Mouse (Mus musculus) B cell, adult 2 months (primary cell): Measurements from ENCODE around the gene E4f1.
"Not testable (repeated sequence)": the region's sequence is repeated elsewhere in the genome, so short reads cannot be mapped to it uniquely, and the experiment has no call there.

ENCODE experiments used
- DNase-seq, 2 experiments: peaks; one replicate each; pipeline ENCODE4 v3.0.0; 2022

E4f1 gene

DNA sequence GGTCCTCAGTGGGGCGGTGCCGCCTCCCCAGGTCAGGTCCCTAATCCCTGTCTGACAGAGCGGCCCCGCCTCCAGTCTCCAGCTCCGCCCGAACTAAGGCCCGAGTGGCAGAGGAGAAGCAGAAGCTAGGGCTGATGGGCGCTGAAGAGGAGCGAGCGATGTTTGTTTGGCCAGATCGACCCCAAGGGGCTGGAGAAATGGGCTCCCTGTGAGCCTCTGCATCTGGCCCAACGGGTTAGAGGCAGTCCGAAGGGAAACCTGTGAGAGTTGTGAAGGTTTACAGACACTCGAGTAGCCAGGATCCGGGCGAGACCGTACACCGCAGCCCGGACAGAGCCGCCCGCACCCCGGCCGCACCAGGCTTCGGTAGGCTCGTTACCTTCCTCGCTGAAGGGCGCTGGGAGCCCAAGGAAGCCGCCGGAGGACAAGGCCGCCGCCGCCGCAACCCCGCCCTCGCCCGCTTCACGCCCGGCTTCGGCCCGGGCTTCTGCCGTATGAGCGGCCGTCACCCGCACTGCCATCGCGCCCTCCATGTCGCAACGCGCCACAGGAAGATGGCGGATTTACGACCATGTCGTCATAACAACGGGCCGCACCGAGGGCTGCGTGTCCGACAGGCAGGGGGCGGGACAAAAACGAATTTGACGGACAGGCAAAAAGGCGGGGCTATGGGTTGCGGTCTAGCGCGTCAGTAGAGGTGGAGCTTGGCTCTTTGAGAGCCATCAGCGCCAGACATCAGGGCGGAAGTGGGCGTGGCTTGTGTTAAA is 15.2 kb downstream of the E4f1 start:
- DNase-seq, result peak; percentile 100

DNA sequence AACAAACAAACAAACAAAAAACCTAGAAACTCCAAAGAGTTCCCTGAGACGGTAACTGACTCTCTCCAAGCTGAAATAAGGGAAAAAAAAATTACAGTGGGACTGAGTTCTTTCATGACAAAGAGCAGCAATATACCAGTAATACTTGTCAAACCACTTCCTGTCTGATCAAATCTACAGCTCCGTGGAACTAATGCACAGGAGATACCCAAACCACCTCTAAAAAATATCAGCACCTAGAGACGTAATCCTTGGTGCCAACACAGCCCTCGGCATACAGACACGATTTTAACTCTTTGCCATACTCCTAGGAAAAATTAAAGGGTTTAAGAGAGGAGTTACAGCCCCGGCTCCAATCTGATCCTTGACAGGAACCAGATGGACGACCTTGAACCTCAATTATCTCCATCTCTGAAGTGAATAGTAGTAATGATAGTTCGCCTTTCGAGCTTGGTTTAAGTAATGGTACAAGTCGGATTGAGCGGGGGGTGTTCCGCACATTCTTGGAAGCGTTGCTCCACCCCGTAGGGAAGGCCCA is 15.8 kb downstream of the E4f1 start:
- no peak for DNase-seq

DNA sequence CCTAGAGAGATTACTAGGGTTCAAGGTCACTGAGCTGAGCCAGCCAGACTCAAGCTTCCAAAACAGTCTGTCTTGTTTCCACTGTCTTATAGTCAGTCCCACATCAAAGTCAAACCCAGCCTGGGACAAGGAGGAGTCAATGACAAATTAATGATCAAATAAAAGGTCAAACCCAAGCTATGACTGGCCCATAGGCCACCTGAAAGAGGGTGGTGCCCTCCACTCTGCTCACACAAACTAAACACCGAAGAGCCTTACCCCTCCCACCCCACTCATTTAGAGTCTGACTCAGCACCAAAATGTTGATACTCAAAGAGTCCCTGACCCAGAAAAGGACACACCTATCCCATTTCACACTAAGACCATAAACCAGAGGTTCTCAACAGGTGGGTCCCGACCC is 16.7 kb downstream of the E4f1 start:
- no peak for DNase-seq

DNA sequence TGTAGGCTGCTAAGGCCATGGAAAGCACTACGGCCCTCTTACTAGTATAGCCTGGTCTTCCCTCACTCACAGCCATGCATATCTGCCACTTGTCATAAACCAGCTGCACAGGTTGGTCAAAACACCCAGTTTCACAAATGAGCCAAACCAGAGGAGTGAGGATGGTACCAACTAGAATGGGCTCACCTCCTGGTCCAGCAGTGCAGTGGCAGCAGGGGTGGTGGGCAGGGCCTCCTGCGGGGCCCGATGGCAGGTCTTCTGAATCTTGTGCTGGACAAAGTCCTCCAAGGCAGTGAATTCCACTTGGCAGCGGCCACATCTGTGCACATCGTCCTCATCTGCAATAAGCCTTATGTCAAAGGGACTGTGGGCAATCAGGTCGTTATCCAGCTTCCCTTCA is 18.9 kb downstream of the E4f1 start:
- no peak for DNase-seq

DNA sequence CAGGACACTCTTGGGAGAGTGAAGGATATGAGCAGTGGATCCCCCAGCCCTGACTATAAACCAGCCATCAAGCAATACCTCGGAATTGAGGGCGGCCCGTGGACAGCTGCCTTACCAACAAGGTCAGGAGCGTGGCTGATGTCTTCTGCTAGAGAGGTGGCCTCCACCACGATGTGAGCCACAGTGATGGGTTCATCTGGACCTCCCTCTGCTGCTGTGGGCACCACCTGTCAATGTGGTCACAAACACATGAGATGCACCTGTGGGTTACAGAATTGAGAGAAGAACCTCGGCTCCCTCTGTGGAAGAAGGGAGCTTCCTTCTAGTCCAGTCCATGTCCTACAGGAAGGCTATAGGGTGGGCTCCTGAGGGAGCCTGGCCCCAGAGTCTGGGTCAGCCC is 20.6 kb downstream of the E4f1 start:
- no peak for DNase-seq

DNA sequence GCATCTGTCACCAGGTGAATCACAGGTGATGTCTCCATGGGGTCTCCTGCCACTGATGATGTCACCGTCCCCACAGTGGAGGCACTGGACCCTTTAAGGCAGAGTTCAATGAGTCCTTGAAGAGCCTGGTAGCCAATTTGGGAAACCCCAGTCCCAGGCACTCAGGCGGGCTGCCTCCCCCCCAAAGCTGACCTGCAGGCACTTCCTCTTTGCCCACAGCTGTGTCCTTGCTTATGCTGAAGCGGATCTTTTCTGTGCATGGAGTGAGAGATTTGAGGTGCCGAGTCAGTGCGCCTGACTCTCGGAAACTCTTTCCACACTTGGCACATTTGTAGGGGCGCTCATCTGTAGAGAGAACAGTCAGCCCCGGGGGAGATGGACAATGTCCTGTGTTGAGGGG is 23.5 kb downstream of the E4f1 start:
- DNase-seq, result no peak

DNA sequence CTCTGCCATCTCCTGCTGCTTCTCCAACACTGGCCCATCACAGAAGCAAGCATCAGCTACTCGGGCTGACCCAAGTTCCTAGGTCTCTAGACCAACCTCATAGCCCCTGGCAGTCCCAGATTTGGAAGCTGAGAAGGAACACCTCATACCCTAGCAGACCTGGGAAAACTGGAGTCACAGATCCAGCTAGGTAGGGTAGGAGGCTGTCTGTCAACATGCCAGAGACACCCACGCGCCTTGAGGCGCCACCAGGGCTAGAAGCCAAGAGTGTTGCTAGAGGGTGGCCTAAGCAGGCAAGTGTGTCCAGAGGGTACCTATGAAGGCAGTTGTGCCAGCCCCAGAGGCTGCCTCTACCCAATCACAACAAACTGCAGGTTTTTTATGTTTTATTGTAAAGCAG is 26.7 kb downstream of the E4f1 start:
- DNase-seq, result no peak

DNA sequence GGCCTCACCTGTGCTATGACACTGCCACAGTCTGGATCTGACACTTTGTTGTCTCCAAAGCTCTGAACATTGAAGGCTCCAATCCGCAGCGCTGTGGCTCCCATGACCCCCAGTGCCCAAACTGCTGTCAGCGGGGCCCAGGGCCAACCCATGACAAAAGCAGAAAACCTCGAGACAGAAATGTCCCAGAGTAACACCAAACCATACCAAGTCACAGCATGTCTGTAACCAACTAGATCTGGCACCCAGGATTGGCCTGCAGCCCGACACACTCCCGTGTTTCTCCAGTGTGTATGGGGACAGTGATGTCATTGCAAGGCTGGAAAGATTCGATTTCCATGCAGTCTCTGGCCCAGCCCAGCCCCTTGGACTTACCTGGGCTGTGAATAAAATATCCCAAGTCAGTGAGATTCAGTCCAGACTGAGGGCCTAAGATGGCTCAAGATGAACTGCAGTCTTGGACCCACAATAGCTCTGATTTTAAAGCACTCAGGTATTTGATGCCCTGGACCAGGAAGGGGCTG is 27.4 kb downstream of the E4f1 start, which contains the start of gene Dnase1l2:
Gene Dnase1l2, minus strand, starts transcription at position 474 of the 524 bp plus-strand sequence.
- no peak for DNase-seq

DNA sequence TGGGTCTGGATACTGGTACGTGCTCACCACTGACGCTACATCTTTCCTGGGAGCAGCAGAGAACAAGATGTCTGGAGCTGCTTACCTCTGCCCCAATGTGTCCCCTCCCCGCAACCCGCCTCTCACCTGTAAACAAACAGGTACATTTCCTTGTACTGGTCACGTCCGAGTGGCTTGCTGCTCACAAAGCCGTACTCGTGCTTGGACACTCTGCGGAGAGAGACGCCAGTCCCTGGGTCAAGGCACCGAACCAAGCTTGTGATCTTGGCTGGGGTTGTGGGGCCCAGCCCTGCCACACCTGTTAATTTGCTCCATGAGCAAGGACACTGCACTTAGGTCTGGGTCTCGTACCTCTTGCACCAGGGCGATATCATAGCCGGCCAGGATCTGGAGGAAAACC is 28.0 kb downstream of the E4f1 start:
- no peak for DNase-seq

DNA sequence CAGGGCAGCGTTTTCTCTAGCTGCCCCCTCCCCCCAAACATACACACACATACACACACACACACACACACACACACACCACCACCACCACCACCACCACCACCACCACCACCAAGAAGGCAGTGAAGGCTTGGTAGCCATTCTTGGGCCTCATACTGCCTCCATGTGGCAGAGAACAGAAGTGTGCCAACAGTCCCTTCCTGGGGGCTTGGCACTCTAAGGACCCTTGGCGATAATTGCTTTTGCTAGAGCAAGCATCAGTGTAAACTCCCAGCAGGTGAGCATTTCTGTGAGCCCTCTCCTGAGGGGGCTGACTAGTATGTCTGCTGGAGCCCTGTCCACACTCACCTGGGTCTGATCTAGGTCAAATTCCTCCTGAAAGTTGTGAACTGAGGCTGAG is 29.0 kb downstream of the E4f1 start:
- no peak for DNase-seq

DNA sequence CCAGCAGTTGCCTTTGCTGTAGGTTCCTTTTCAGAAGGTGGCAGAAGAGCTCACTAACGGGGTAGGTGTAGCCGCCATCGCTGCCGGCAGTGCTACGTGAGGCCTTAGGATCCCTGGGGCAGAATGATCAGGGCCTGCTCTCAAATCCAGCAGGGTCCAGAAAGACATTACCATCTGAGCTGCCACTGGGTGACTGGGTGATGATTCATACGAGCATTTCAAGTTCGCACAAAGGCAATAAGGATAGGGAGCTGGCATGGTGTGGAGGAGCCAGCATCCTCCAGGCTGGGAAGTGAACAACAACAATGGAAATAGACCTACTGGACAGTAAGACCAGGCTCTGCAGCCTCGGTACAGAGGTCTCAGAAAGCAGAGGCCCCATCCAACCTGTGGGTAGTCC is 29.7 kb downstream of the E4f1 start:
- DNase-seq, result no peak

DNA sequence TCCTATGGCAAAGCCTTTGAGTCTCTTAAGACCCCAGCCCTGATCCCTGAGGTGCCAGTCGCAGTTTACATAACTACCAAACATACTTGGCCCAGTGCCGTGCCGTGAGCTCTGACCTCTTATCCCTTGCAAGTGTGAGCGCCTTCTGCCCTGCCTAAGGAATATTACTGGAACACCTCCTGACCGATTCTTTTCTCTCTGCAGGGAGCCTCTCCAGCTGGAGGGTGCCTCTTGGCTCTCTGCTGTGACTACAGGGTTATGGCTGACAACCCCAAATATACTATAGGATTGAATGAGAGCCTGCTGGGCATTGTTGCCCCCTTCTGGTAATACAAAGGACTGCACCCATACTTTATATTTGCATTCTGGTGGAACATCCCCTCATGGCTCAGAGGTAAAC is 33.1 kb downstream of the E4f1 start:
- peak; percentile 63 to 65 for DNase-seq

DNA sequence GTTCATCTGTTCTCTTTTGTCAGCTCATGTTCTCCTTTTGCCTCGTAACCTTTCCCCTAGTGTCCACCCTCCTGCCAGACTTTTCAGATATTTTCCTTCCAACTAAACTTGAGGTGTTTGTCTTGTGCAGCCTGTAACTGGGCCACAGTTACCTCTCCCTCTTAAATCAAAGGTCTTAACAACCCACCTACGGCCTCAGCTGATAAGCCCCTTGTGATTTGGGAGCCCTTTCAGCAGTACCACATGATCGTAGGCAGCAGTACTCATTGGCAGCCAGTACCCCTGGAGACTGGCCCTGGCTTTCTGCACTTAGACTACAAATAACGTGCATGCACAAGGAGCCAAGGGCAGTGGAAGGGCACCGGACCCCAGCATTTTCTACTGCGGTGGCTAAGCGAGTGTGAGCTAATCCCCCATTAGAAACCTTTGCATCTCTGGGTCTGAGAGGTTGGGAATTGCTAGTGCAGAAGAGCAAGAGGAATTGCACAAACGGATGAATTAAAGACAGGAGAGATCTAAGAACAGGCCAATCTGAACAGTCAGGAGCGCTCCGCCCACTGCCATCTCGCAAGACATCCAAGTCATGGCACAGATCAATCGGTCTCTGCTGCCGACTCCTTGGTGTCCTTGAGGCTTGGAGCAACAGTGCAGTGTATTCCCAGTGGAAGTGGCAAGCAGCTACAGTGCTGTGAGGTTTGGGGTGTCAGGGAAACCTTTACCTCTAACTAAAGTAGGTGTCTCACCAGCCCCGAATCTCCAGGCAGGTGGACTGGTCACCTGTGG is 40.7 kb downstream of the E4f1 start:
- no peak for DNase-seq

DNA sequence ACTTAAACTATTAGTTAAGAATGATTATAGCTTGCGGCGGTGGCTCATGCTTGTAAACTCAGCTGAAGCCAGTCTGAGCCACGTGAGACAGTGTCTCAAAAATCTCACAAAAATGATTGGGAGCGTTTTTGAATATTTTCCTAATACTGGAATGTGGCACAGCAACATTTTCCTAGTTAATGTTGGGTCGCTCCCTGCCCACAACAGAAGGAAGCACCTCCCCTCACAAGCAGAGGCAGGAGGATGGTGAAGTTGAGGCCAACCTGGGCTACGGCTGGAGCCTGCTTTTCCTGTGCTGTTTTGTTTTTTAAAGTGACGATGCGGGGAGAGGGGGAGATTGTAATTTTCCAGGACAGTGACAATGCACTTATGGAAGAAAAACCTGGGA is 42.9 kb downstream of the E4f1 start:
- DNase-seq, result no peak

DNA sequence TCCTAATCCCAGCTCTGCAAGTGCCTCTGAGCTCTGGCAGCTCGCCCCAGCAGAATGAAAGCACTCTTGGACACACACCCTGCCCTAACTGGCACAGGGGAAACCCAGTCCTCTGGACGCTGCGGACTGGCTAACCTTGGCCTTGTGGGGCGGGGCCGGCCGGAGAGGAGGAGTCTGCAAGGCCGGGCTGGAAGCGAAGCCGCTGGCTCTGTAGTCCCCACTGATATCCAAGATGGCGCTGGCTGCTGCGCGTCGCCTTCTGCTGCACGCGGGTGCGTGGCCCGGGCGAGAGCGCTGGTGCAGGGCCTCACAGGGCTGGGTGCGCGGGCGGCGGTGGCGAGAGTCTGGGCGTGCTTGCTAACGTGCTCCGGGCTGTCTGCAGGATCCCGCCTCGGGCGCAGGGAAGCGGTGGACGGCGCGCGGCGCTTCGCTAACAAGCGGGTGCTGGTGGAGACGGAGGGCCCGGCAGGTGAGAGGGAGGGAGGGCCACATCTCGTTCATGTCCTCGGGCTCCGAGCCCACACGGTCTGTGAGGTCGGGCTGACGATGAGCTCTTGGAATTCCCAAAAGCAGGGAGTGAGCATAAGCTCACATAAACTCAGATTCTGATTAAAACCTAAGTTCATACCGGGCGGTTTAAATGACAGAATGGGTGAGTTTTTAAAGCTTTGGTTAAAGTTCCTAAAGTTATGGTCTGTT is 43.5 kb downstream of the E4f1 start, which contains the start of gene Eci1:
Gene Eci1, plus strand, starts transcription at position 171 of the 699 bp plus-strand sequence.
- peak; percentile 85 to 86 for DNase-seq

DNA sequence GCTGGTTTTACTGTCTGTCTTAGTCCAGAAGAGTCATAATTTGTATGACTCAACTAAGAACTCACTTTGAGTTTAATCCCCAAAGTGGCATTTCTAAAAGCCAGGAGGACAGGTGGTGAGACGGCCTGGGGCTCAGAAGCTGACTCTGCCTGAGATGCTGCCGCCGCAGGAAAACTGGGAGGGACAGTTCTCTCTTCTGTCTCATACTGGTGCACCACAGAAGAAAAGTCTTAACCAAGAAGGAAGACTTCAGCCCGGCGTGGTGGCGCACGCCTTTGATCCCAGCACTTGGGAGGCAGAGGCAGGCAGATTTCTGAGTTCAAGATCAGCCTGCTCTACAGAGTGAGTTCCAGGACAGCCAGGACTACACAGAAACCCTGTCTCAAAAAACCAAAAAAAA is 44.2 kb downstream of the E4f1 start:
- DNase-seq, result no peak

DNA sequence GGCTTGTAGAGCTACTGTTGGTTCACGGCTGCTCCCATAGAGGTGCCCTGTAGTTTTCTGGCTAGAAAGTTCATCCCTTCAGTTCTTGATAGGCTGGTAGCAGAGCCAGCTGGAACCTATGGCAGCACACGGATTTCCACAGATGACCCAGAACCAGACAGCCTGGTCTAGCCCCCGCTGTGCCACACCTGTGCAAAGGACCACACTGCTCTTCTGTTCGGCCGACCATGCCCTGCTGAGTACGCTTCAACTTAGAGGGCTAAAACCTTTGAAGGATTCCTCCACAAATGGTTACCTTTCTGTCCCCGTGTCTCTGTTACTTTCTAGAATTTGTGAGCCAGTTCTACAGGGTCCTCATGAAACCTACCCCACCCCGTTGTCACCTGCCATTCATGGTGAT is 44.8 kb downstream of the E4f1 start:
- DNase-seq, result not testable (repeated sequence)

DNA sequence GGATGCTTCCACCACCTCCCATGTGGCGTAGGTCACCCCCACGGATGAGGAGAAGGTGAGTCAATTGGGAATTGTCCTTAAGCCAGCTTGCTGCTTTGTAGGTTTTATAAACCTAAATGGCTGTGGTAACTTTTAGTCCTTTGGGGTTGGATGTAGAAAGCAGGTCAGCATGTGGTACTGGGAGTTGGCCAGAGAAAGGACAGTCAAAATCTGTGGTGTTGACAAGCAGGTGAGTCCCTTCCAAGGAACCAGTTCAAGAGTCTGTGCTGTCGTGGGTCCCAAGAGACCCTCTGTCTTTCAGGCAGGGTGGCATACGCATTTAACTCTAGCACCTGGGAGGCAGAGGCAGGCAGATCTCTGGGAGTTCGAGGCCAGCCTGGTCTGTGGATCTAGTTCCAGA is 45.6 kb downstream of the E4f1 start:
- no peak for DNase-seq

DNA sequence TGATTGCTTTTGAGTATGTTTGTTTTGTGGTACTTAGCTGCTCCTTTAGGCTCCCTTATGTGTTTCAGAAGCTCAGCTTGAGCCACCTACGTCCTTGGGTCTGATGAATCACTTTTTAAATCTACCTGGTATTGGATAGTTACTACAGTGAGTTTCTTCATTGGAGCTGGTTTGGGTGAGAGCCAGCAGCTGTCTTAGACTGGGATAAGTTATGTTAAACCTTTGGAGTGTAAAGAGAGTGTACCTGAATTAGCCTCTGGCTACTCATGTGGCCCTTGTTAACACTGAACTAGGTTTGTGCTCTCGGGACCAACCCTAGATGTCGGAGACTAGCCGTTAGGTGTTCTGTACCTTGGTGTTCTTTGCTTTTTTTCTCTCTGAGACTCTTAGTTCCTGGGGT is 47.0 kb downstream of the E4f1 start:
- DNase-seq, result no peak

DNA sequence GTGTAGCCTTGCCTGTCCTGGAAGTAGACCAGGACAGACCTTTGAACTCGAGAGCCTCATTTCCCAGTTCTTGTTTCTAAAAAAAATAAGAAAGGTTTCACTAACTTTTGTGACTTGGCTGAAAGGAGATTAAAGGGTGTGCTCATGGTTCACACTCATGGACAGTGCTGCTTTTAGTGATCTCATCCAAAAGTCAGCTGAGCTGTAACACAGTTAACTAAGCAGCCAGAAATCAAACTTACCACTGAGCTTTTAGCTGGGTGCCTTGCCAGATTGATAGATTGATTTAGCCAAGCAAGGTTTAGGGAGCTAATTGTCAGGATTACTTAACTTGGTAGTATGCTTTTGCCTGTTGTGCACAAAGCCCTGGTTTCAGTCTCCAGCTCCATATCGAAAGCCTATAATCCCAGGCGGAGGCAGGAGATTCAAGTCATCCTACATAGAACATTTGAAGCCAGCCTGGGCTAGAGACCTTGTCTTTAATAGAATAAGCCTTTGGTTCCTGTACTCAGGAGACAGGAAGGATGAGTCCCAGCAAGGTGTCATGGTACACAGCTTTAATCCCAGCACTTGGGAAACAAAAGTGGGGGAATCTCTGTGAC is 54.0 kb downstream of the E4f1 start:
- no peak for DNase-seq

DNA sequence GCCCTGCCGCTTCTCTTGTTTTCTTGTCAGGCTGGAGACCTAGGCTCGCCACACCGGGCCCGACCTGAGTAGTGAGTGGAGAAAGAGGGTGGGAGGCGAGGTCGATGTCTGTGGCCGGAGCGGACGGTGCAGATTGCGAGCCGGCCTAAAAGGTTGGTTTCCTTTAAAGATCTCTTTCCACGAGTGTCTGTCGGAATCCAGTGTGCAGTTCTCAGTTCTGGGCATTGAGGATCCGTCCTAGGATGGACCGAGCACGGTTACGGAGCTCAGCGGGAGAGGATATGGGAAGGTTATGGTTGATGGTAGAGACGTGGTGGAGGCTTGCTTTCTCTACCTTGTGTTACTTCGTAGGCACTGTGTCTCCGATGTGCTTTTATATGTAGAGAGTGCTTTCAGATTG is 55.1 kb downstream of the E4f1 start:
- DNase-seq, result no peak

DNA sequence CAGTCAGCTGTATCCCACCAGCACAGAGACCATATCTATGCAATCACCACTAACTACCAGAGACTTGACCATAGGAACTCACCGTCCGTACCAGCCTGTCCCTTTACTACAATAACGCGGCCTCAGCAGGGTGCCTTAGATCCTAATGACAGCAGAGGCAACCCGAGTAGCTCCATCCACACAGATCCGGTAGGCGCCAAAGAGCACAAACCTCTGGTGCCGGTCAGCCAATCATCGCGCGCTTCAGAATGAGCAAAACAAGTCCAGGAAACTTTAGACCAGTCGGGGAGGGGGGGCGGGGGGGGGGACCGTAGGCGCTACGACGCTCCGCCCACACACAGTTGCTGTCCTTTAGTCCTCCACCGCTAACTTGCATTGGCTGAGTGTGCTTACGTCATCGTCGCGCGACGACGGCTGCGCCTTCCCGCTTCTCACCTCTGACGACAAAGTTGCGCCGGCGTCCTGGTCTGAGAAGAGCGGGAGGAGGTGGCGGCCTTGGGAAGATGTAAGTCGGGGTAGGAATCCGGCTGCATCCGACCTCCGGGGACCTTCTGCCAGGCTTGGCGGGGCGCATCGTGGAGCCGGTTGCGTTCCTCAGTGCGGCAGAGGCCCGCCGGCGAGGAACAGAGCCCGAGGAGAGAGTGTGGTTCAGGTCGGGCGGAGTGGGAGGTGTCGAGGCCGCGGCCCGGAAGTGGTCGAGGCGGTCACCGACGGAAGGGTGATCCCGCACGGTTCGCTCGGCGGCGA is 55.7 kb downstream of the E4f1 start, which contains the start of gene Rnps1:
Gene Rnps1, plus strand, starts transcription at position 336 of the 747 bp plus-strand sequence.
- peak; percentile 89 to 91 for DNase-seq
